In the genomic region with DNA sequence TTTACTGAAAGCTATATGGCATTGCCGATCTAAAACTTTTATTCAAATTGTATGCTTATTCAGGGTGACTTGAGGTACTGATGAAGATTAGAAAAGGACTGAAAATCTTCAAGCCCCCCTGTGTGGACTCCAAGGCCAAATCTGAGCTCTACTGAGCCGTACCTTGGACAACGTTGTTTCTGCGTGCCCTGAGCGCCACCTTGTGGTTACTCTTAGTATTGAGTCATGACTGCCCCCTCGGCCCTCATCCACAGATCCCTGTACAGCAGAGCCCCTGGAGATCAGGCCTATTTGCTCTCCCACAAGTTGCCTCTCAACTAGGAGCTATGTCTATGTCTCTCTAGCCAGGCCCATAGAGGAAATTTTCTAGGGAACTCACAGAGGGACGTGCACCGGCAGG, we compare ENCODE assay signal across 7 mouse cellular contexts. TPM values are rescaled to one million over a fixed set of nuclear protein-coding genes. Genes with fewer than 3 reads are reported as not detected.
DNase-seq lines count a peak whose midpoint lies in the region; TF ChIP-seq lines count a peak whose summit lies in the region.

No protein-coding gene starts in this region.

- no peak overlapping the region for H3K27ac ChIP-seq in layer of hippocampus, adult 2 months

- H3K27me3 ChIP-seq in E14TG2a.4 (ENCODE audit: insufficient read depth, low read length): peaks cover 91% of the 10 kb centered on the region

- peak; percentile 80 for DNase-seq in ZHBTc4 (ENCODE audit: low read depth, low spot score)
- DNase-seq in embryo, embryonic 10 days (ENCODE audit: low spot score): peak; percentile 90
- DNase-seq in heart, adult 9 months (ENCODE audit: low spot score in 2 of 2): peak; percentile 52 to 59
- DNase-seq in layer of hippocampus, adult 2 months (ENCODE audit: low spot score in 2 of 2): peak; percentile 58 to 85
- DNase-seq in lung, postnatal 4 days: peak; percentile 49 to 81
- peak; percentile 83 for DNase-seq in right cerebral cortex, postnatal 10 days (ENCODE audit: low spot score in 2 of 2)

- TF ChIP-seq CTCF in E14TG2a.4 (conservative IDR thresholded peaks at IDR 0.05; ENCODE audit: low read length): peak; percentile 78
- peak; percentile 98 for TF ChIP-seq CTCF in layer of hippocampus, adult 2 months (conservative IDR thresholded peaks at IDR 0.05)

- no peaks in the 10 kb centered on the region for H3K36me3 ChIP-seq in E14TG2a.4 (ENCODE audit: insufficient read depth, low read length)

- H3K9me3 ChIP-seq in E14TG2a.4 (ENCODE audit: low read length): no peaks in the 10 kb centered on the region

- H3K4me1 ChIP-seq in E14TG2a.4 (replicated peaks; ENCODE audit: low read depth, low read length): peaks cover 34% of the 10 kb centered on the region

- no peak overlapping the region for H3K4me3 ChIP-seq in E14TG2a.4 (replicated peaks; ENCODE audit: low read length)
- H3K4me3 ChIP-seq in layer of hippocampus, adult 2 months: no peak overlapping the region

RNA-seq across cellular contexts. Expression of a gene that starts 4.6 kb away (rescaled TPM):
- under 1 TPM in 1 of 2 experiments, not detected in 1; 0.28 TPM for total RNA-seq in layer of hippocampus, adult 2 months (2021)

RNA-seq across cellular contexts. Expression of a gene that starts 12.8 kb away (rescaled TPM):
- not detected for total RNA-seq in layer of hippocampus, adult 2 months (2021)

RNA-seq across cellular contexts. Expression of a gene that starts 15.7 kb away (rescaled TPM):
- 100 to 1,000 TPM; 229 to 234 TPM for total RNA-seq in layer of hippocampus, adult 2 months (2021)

RNA-seq across cellular contexts. Expression of a gene that starts 38.2 kb away (rescaled TPM):
- 1 to 10 TPM; 3.0 to 3.3 TPM for total RNA-seq in layer of hippocampus, adult 2 months (2021)

RNA-seq across cellular contexts. Expression of a gene that starts 48.2 kb away (rescaled TPM):
- total RNA-seq in layer of hippocampus, adult 2 months (2021): 10 to 100 TPM; 81.2 to 93.6 TPM
